Mouse (Mus musculus): ENCODE data around the gene Slc19a2. TPM values are rescaled to one million over a fixed set of nuclear protein-coding genes. Genes with fewer than 3 reads are reported as not detected.
"Not testable (repeated sequence)": the region's sequence is repeated elsewhere in the genome, so short reads cannot be mapped to it uniquely, and the experiment has no call there.

Slc19a2 gene
- polyA plus RNA-seq, 1 experiment from 2014 or later, result 8.9 TPM

DNA sequence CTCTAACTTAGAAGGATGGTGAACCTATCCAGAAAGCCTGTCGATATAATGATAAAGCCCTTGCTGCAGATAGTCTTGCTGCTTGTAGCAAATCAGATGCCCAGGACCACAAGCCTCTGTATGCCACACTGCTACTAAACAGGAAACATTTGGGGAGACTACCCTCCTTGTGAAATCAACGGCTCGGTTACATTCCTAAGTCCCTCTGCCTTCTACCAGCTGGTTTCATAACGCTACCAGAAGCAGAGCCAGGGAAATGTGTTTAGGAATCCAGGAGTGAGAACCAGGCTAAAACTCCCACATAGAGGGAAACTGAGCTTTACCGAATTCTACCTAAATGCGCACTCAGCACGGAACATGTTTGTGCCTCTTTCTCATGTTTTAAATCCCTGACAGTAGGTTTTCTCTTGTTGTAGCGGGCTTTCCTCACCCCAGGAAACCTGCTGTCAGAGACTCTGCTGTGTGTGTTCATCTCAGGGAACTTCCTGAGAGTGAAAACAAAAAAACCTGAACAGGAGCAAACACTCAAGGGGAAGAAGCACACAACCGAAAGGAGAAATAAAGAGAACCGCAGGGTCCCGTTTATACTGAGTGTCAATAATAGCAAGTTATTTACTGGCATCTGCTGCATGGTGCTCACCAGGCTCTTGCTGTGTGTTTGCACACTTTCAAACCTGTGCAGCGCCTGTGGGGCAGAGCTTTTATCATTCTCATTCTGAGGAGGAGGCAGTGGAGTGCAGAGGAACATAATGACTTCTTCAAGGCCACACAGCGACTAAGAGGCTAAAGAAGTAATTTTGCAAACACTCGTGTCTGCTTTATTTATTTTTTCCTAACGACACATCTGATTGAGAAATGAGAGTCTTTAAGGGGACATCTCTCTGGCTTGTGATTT, 30.8 kb upstream of the Slc19a2 start:
- 35% methylated on average over 15 of the region's 15 CpGs for WGBS (ENCODE audit: insufficient replicate concordance)
- Histone ChIP-seq H3K27me3 (ENCODE audit: control insufficient read depth, insufficient read depth, low read length) (no peaks in the 10 kb centered on the region), H3K27ac (ENCODE audit: low read depth, low read length) (no peak overlapping the region), H3K9me3 (replicated peaks; ENCODE audit: control insufficient read depth, low read length) (no peaks in the 10 kb centered on the region), H3K4me3 (ENCODE audit: low read depth, low read length) (0 out of 2 replicates have a peak overlapping the region, but pooled peaks have one; percentile 12), H3K9ac (ENCODE audit: low read depth, low read length) (no peak overlapping the region), H3K4me2 (peak overlapping the region; percentile 45), H3K4me1 (ENCODE audit: control insufficient read depth, insufficient read depth, low read length) (no peaks in the 10 kb centered on the region; the same call in 1 of the 2 replicates), H3K36me3 (ENCODE audit: control insufficient read depth, insufficient read depth, low read length) (no peaks in the 10 kb centered on the region)
- ATAC-seq (replicated peaks; ENCODE audit: insufficient number of reproducible peaks, low FRiP score, low TSS enrichment), result no peak

DNA sequence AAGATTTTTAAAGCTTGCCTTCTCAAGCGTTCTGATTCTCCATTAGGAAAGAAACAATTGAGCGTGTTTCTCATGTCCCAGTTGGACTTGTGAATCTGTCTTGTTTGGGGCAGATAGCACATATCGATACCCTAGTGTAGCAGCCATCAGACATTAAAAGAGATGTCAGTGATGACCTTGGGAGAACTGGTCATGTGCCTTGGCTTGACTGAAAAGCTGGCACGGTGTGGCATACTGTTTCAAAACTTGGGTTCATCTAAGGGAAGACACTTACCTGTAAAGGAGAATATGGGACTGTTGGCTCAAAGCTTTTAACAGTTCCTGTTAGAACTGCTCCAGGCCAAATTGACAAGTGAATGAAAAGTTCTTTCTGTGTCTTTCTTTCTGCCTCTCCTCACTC, 28.6 kb upstream of the Slc19a2 start:
- H3K9ac ChIP-seq (ENCODE audit: low read depth, low read length), result no peak overlapping the region
- no peaks in the 10 kb centered on the region for H3K27me3 ChIP-seq (ENCODE audit: control insufficient read depth, insufficient read depth, low read length)
- H3K4me2 ChIP-seq, result no peak overlapping the region
- no peak overlapping the region for H3K4me3 ChIP-seq (ENCODE audit: low read depth, low read length)
- no peaks in the 10 kb centered on the region for H3K36me3 ChIP-seq (ENCODE audit: control insufficient read depth, insufficient read depth, low read length)
- no peak for ATAC-seq (replicated peaks; ENCODE audit: insufficient number of reproducible peaks, low FRiP score, low TSS enrichment)
- 81% methylated on average over 4 of the region's 4 CpGs for WGBS (ENCODE audit: insufficient replicate concordance)
- H3K27ac ChIP-seq (ENCODE audit: low read depth, low read length), result no peak overlapping the region
- no peaks in the 10 kb centered on the region for H3K9me3 ChIP-seq (replicated peaks; ENCODE audit: control insufficient read depth, low read length)
- no peaks in the 10 kb centered on the region; the same call in 1 of the 2 replicates for H3K4me1 ChIP-seq (ENCODE audit: control insufficient read depth, insufficient read depth, low read length)

DNA sequence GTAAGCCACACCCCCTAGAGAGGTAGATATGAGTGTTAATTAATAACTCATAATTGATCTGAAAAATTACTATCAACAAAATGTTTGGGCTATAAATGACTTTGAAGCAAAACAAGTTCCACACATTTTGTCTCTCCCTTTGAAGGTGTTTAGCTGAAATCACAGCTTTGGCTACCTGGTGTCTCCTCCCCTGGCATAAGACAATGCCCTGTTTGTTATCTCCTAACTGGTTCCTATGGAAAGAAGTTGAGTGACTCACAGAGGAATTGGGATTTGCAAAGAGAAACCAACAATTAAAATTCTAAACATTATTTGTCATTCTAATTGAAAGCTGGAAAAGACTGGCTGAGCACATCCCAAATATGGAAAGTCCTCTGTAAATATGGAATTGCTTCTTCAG, 25.8 kb upstream of the Slc19a2 start:
- Histone ChIP-seq H3K27ac (ENCODE audit: low read depth, low read length) (no peak overlapping the region), H3K4me1 (ENCODE audit: control insufficient read depth, insufficient read depth, low read length) (no peaks in the 10 kb centered on the region), H3K27me3 (ENCODE audit: control insufficient read depth, insufficient read depth, low read length) (no peaks in the 10 kb centered on the region), H3K9ac (ENCODE audit: low read depth, low read length) (no peak overlapping the region), H3K4me2 (no peak overlapping the region), H3K9me3 (replicated peaks; ENCODE audit: control insufficient read depth, low read length) (no peaks in the 10 kb centered on the region), H3K36me3 (ENCODE audit: control insufficient read depth, insufficient read depth, low read length) (no peaks in the 10 kb centered on the region), H3K4me3 (ENCODE audit: low read depth, low read length) (no peak overlapping the region)
- ATAC-seq (replicated peaks; ENCODE audit: insufficient number of reproducible peaks, low FRiP score, low TSS enrichment), result no peak

DNA sequence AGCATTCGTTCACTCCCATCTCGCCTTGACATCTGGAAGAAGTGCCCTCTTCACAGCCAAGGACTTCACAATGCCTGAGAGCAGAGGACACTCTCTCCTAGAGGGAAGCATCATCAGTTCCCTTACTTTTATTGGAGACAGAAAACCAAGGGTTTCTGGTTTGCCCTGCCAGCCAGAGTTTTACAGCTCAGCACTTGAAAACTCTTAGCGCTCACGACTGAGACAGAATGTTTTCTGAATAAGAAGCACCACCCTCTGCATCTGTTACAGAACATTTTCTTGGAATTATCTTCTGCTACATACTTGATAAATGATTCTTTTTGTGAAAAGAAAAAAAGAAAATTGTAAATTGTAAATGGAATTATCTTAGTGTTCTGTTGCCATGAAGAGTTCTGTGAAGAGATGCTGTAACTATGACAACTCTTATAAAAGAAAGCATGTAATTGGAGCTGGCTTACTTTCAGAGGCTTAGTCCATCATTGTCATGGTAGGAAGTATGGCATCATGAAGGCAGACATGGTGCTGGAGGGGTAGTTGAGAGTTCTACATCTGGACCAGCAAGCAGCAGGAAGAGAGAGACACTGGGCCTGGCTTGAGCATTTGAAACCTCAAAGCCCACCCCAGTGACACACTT, 16.8 kb upstream of the Slc19a2 start:
- H3K27me3 ChIP-seq (ENCODE audit: control insufficient read depth, insufficient read depth, low read length); H3K27ac ChIP-seq (ENCODE audit: low read depth, low read length); H3K4me3 ChIP-seq (ENCODE audit: low read depth, low read length); ATAC-seq (replicated peaks; ENCODE audit: insufficient number of reproducible peaks, low FRiP score, low TSS enrichment); H3K9ac ChIP-seq (ENCODE audit: low read depth, low read length); H3K4me2 ChIP-seq; H3K9me3 ChIP-seq (replicated peaks; ENCODE audit: control insufficient read depth, low read length); H3K4me1 ChIP-seq (ENCODE audit: control insufficient read depth, insufficient read depth, low read length); H3K36me3 ChIP-seq (ENCODE audit: control insufficient read depth, insufficient read depth, low read length): not testable (repeated sequence)
- 73% methylated on average over 2 of the region's 4 CpGs for WGBS (ENCODE audit: insufficient replicate concordance)

DNA sequence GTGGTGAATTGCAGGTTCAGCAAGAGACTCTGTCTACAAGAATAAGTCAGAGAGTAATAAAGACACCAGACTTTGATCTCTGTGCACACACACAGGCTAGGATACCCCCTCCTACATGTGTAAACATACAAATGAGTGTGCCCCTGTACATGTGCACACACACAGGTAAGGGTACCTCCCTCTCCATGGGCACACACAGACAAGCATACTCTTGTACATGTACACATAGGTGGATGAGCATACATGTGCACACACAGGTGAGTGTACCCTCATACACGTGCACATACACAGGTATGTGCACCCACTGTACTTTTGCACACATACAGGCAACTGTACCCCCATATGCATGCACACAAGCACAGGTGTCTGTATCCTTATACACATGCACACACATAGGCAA, 15.4 kb upstream of the Slc19a2 start:
- Histone ChIP-seq H3K4me1 (ENCODE audit: control insufficient read depth, insufficient read depth, low read length) (no peaks in the 10 kb centered on the region), H3K9ac (ENCODE audit: low read depth, low read length) (no peak overlapping the region), H3K9me3 (replicated peaks; ENCODE audit: control insufficient read depth, low read length) (no peaks in the 10 kb centered on the region), H3K4me2 (no peak overlapping the region), H3K27ac (ENCODE audit: low read depth, low read length) (no peak overlapping the region), H3K4me3 (ENCODE audit: low read depth, low read length) (no peak overlapping the region), H3K27me3 (ENCODE audit: control insufficient read depth, insufficient read depth, low read length) (no peaks in the 10 kb centered on the region), H3K36me3 (ENCODE audit: control insufficient read depth, insufficient read depth, low read length) (no peaks in the 10 kb centered on the region)
- ATAC-seq (replicated peaks; ENCODE audit: insufficient number of reproducible peaks, low FRiP score, low TSS enrichment), result no peak
- 52% methylated on average over 1 of the region's 1 CpGs for WGBS (ENCODE audit: insufficient replicate concordance)

DNA sequence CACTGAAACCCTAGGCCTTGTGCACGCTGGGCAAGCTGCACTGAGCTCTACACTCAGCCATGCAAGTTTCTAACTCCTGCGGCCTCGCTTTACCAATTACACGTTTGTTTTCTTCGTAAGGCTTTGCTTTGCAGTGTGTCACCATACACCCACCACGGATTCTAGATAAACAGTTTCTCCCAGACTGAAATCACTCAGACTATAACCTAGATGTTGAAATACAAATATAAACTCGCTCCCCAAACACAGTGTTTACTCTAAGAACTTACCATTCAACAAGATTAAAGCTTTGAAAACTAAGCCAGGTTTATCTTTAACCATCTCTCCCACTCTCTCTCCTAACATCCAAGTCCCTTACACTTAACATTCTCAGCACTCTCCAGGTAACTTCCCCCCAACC, 13.8 kb upstream of the Slc19a2 start:
- Histone ChIP-seq H3K4me1 (ENCODE audit: control insufficient read depth, insufficient read depth, low read length) (no peaks in the 10 kb centered on the region), H3K27ac (ENCODE audit: low read depth, low read length) (no peak overlapping the region), H3K27me3 (ENCODE audit: control insufficient read depth, insufficient read depth, low read length) (no peaks in the 10 kb centered on the region), H3K9me3 (replicated peaks; ENCODE audit: control insufficient read depth, low read length) (no peaks in the 10 kb centered on the region), H3K4me2 (no peak overlapping the region), H3K9ac (ENCODE audit: low read depth, low read length) (no peak overlapping the region), H3K4me3 (ENCODE audit: low read depth, low read length) (no peak overlapping the region), H3K36me3 (ENCODE audit: control insufficient read depth, insufficient read depth, low read length) (no peaks in the 10 kb centered on the region)
- ATAC-seq (replicated peaks; ENCODE audit: insufficient number of reproducible peaks, low FRiP score, low TSS enrichment), result no peak
- WGBS (ENCODE audit: insufficient replicate concordance), result 54% methylated on average over 7 of the region's 7 CpGs

DNA sequence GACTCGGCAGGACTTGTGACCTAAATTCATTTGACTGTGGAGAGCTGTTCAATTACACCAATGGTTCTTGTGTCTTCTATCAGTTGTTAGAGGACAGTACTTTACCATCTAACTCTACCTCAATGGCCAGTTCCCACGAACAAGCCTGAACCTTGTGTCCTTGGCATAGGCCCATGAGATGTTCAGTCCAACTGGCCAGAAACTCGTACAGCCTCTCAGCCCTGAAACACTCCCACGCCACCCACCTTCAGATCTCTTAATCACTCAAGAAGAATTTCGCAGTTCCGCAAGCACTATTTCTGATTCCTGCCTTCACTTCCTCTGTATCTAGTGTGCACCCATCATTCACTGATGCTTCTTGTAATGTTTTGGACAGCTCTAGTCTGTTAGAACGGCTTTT, 12.8 kb upstream of the Slc19a2 start:
- Histone ChIP-seq H3K9ac (ENCODE audit: low read depth, low read length) (no peak overlapping the region), H3K36me3 (ENCODE audit: control insufficient read depth, insufficient read depth, low read length) (no peaks in the 10 kb centered on the region), H3K27me3 (ENCODE audit: control insufficient read depth, insufficient read depth, low read length) (no peaks in the 10 kb centered on the region), H3K4me2 (no peak overlapping the region), H3K27ac (ENCODE audit: low read depth, low read length) (no peak overlapping the region), H3K4me1 (ENCODE audit: control insufficient read depth, insufficient read depth, low read length) (no peaks in the 10 kb centered on the region), H3K9me3 (replicated peaks; ENCODE audit: control insufficient read depth, low read length) (no peaks in the 10 kb centered on the region), H3K4me3 (ENCODE audit: low read depth, low read length) (no peak overlapping the region)
- 58% methylated on average over 7 of the region's 7 CpGs for WGBS (ENCODE audit: insufficient replicate concordance)
- ATAC-seq (replicated peaks; ENCODE audit: insufficient number of reproducible peaks, low FRiP score, low TSS enrichment), result no peak

DNA sequence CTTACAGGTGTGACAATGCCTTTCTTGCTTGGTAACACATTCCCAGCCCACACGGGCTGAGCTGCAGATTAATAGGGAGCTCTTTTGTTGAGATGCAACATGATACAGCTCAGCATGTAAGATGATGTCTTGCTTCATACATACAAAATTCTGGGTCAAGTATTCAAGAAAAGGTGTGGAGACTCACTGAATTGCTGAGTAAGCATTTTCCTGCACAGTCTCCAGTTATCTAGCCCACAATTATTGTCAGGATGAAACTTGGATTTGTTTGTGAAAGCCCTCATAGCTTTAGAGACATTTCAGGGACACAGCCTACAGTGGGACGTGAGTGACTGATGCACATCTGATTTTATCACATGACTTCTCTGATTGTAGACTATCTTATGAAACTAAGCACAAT, 7.4 kb upstream of the Slc19a2 start:
- H3K27me3 ChIP-seq (ENCODE audit: control insufficient read depth, insufficient read depth, low read length), result no peaks in the 10 kb centered on the region
- no peak overlapping the region for H3K9ac ChIP-seq (ENCODE audit: low read depth, low read length)
- 74% methylated on average over 2 of the region's 2 CpGs for WGBS (ENCODE audit: insufficient replicate concordance)
- H3K27ac ChIP-seq (ENCODE audit: low read depth, low read length), result no peak overlapping the region
- ATAC-seq (replicated peaks; ENCODE audit: insufficient number of reproducible peaks, low FRiP score, low TSS enrichment), result no peak
- H3K4me2 ChIP-seq, result no peak overlapping the region
- H3K4me1 ChIP-seq (ENCODE audit: control insufficient read depth, insufficient read depth, low read length), result no peaks in the 10 kb centered on the region
- no peaks in the 10 kb centered on the region for H3K36me3 ChIP-seq (ENCODE audit: control insufficient read depth, insufficient read depth, low read length)
- no peaks in the 10 kb centered on the region for H3K9me3 ChIP-seq (replicated peaks; ENCODE audit: control insufficient read depth, low read length)
- H3K4me3 ChIP-seq (ENCODE audit: low read depth, low read length), result no peak overlapping the region

DNA sequence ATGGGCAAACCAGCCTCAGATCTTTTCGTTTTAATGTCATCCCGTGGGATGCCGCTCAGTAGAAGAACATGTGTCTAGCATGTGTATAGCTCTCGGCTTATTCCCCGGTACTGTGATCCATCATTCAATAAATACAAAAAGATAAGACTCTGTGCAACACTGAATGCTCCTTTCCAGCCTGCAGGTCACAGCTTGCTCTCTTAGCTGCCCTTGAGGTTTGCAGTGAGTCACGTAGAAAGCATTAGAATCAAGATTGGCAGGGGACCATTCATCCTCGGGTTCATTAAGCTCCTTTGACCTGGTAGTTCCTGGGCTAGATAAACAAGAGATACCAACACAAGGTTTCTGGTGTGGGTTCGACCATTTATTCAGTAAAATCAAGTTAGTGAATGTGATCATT, 6.0 kb upstream of the Slc19a2 start:
- peaks cover 3% of the 10 kb centered on the region; the same call in 1 of the 2 replicates for H3K4me1 ChIP-seq (ENCODE audit: control insufficient read depth, insufficient read depth, low read length)
- no peaks in the 10 kb centered on the region for H3K9me3 ChIP-seq (replicated peaks; ENCODE audit: control insufficient read depth, low read length)
- H3K4me3 ChIP-seq (ENCODE audit: low read depth, low read length), result no peak overlapping the region
- no peak overlapping the region for H3K9ac ChIP-seq (ENCODE audit: low read depth, low read length)
- no peak overlapping the region for H3K27ac ChIP-seq (ENCODE audit: low read depth, low read length)
- no peaks in the 10 kb centered on the region for H3K27me3 ChIP-seq (ENCODE audit: control insufficient read depth, insufficient read depth, low read length)
- no peaks in the 10 kb centered on the region for H3K36me3 ChIP-seq (ENCODE audit: control insufficient read depth, insufficient read depth, low read length)
- ATAC-seq (replicated peaks; ENCODE audit: insufficient number of reproducible peaks, low FRiP score, low TSS enrichment), result no peak
- no peak overlapping the region for H3K4me2 ChIP-seq
- 55% methylated on average over 8 of the region's 8 CpGs for WGBS (ENCODE audit: insufficient replicate concordance)

Data from heart, embryonic 11.5 days (tissue).